Mouse (Mus musculus): ENCODE measurements around the gene Mllt10. TPM values are rescaled to one million over a fixed set of nuclear protein-coding genes. Genes with fewer than 3 reads are reported as not detected.
"Not testable (repeated sequence)": the region's sequence is repeated elsewhere in the genome, so short reads cannot be mapped to it uniquely, and the experiment has no call there.

The Mllt10 gene
- polyA plus RNA-seq, 1 experiment from 2014 or later: 70.2 TPM

DNA sequence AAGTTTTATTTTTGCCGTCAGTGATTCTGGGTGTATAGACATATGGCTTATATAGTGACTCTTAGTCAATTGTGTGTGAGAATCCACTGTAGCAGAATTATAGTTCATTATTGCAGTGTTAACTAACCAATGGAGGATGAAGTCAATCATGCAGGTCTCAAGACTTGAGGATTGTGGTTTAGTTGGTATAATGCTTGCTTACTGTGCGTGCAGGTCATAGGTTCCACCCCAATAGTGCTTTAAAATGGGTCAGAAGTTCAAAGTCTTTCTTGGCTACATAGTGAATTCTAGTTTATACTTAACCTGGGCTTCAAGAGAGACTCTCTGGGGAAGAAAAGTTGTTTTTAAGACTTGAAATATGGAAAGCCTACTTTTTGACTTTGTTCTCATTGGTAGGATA is 16.9 kb downstream of the Mllt10 start:
- no peak for DNase-seq (ENCODE audit: low spot score)

DNA sequence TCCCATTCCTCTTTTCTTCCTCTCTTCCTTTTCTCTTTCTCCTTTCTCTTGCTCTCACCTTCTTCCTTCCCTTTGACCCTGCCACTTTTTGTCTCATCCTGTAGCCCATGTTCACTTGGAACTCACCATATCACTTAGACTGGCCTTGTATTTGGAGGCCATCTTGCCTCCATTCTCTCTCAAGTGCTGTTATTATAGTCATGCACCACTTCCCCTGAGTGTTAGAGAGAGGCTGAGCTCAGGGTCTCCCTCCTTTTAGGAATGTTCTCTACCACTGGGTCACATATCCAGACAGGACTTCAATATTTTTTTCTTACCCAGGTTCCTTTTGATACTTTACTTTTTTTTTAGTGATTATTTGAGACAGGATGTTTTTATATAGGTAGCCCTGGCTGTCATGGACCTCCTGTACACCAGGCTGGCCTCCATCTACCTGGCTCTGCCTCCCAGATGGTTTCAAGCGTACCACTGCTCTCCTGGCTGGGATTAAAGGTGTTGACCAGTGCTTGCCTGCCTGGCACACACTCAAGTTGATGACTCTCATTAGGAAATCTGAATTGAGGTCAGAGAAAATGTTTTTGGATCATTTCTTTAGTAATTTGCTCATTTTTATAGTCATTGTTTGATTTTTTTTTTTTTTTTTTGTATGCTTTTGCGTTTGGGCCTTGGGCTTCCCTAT is 25.3 kb downstream of the Mllt10 start:
- no peak for DNase-seq (ENCODE audit: low spot score)

DNA sequence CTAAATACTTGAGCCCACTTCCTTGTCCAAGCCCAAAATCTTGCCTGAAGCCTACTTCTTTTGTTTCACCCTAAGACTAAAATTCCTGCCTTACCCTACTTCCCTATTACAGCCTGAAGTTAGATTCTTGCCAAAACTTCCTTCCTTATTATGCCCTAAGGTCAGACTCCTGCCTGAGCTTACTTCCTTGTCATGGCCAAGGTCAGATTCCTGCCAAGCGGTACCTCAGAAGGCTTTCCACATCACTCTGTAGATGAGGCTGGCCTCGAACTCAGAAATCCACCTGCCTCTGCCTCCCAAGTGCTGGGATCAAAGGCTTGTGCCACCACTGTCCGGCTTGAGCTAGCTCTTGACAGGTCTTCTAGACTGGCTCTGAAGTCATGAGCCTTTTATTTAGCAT is 32.7 kb downstream of the Mllt10 start:
- DNase-seq (ENCODE audit: low spot score): not testable (repeated sequence)

DNA sequence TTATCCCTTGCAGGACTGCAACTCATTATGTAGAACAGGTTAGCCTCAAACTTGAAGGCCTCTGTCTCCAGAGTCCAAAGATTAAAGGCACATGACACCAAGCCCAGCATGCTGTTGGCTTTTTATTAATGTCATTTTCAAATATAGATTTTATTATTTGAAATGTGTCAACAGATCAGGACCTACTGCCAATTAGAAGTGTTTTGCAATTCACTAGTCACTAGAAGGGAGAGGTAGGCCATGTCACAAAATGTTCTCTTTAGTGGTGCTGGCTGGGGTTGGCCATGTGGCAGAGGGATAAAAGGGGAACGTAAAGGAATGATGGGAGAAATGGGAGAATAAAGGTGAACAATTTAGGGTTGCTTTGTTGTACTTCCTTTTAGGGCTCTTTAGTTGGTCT is 38.8 kb downstream of the Mllt10 start:
- no peak for DNase-seq (ENCODE audit: low spot score)

DNA sequence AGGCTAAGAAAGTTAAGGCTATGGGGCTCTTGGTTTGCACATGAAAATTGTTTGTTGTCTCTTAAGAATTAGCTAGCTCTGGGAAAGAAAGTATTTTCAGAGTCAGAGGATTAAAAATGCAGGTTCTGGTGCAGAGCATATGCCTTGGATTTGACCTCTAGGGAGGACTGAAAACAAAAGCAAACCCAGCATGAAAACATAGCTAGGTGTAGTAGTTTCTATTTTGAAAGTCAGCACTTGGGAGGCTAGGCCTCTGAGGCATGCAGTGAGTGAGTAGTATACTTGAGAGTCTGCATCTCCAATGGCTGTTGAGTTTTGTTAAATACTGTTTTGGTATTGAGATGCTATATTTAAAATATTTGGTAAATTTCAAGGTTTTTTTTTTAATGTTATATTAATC is 39.3 kb downstream of the Mllt10 start:
- no peak for DNase-seq (ENCODE audit: low spot score)

DNA sequence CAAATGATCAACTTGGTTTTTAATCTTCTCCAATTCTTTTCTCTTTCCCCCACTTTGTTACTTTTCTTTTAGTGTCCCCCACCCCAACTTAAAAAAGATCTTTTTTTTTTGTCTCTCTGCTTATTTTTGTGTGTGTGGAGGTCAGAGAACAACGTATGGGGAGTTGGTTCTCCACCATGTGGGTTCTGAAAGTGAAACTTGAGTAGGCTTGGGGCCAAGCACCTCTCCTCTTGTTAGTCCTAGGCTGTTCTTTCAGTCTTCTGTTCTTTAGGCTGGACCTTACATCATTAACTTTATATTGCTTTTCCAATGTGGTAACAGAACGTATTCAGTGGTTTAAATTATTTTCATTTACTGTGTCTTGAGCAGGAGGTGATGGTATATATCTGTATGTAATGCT is 40.8 kb downstream of the Mllt10 start:
- DNase-seq (ENCODE audit: low spot score): no peak

DNA sequence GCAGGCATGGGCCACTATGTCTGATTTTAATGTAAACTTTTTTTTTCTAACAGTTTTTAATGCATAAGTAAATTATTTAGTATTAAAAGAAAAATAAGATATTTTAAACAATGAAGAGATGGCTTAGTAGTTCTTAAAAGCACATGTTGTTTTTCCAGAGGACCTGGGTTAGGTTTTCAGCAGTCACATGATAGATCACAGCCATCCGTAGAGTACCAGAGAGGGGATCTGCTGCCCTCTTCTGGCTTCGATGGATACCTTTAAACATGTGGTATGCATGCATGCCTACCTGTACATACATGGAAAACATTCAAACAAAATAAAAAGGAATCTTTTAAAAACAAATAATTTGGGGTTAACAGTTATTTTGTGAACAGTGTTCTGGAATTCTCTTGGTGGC is 45.9 kb downstream of the Mllt10 start:
- no peak for DNase-seq (ENCODE audit: low spot score)

DNA sequence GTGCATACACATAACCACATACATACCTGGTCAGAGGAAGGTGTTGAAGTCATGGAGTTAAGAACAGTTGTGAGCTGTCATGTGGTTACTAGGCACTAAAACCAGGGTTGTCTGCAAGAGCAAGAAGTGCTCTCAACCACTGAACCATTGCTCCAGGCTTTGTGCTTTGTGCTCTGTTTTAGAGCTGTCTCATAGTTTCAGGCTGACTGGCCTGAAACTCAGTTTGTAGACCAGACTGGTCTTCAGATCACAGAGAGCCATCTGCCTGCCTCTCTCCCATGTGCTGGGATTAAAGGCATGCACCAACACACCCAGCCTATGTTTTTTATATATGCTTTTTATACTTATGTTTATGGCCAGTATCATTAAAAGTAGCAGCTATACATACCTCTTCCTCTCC is 52.5 kb downstream of the Mllt10 start:
- no peak for DNase-seq (ENCODE audit: low spot score)

DNA sequence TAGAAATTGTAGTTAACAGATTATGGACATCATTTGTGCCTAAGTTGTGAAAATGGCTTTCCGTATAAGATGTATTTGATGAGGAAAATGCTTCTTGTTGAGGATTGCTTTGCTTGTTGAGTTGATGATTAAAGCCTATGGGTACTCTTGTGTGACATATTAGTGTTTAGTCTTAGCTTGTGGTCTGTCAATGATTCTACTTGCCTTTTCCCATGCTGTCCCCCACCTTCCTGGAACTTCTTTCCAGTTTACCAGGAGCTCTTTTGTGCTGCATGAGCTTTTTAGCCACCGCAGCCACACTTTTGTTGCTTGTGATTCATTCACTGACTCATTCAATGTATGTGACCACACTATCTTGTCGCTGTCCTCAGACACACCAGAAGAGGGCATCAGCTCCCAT is 53.2 kb downstream of the Mllt10 start:
- no peak for DNase-seq (ENCODE audit: low spot score)

DNA sequence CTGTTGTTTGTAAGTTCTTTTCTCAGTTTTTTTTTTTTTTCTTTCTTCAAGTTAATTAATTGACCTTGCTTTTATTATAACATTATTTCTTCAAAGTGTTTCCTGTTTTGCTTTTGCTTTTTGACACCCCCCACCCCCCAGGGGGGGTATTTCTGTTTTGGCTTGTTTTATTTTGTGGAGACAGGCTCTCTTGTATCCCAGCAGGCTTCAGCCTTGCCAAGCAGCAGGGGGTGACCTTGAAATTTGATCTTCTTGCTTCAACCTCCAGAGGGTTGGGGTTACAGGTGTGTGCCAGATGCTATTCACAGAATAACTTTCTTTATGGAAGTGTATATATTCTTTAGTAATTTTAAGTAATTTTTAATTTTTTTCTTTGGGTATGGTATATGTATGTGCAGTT is 56.4 kb downstream of the Mllt10 start:
- DNase-seq (ENCODE audit: low spot score): no peak

DNA sequence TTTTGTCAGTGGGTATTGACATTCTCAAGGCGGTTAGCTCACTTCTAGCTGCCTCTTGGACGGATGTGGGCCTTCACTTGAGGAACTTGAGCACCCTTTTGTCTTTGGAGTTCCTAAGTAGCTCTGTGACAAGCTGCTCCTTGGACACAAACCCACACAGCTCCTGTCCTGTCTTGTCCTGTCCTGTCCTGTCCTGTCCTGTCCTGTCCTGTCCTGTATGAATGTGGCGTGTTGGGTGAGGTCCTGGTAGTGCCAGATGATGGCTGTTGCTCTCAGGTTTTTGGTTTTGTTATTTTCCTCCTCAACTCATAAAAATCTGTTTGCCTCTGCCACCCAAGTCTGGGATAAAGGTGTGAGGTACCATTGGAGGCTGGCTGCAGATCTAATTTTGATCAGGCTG is 61.4 kb downstream of the Mllt10 start:
- DNase-seq (ENCODE audit: low spot score): no peak

DNA sequence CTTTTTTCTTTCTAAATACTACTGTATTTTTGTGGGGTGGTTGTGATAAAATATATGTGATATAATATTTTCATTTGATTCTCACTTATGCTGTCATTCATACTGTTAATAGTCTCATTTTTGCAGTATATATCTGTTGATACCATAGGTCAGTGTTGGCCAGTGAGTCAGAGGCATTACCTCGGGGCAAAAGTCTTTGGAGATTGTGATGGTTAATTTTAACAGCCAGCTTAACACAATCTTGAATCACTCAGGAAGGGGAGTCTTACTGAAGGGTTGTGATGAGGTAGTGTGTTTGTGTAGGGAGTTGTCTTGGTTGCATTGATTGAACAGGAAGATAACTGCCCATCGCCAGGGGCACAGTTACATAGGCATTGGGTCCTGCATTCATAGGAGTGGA is 83.1 kb downstream of the Mllt10 start:
- DNase-seq (ENCODE audit: low spot score): no peak

DNA sequence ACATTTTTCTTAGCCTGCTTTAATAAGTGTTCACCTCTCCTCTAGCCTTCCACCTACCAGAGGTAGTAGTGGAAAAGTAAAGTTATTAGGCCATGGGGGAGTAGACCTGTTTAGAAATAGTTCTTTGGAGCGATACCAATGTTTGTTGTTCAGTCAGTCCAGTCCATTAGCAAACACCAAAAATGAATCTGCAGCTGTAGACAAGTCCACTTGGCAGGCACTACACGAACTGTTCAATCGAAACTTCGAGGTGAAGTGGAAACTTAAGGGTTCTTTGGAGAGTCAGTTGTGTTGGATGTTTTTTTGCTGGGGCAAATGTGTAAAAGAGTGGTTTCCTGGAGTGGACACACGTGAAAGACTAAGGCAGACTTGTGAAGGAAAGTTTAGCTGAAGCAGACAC is 84.6 kb downstream of the Mllt10 start:
- DNase-seq (ENCODE audit: low spot score): no peak

DNA sequence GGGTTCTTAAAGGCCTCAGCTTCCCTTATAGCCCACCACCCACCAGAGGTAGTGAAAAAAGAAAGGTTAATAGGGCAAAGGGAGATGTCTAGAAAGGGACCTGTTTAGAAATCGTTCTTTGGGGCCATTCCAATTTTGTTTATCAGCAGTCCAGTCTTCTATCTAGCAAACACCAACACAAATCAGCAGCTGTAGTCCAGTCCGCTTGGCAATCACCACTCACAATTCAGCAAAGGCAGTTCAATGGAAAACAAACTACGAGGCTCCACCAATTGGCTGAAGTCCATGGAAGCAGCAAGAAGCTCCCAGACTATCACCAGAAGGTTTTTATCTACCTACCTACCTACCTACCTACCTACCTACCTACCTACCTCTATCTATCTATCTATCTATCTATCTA is 101.1 kb downstream of the Mllt10 start:
- no peak for DNase-seq (ENCODE audit: low spot score)

DNA sequence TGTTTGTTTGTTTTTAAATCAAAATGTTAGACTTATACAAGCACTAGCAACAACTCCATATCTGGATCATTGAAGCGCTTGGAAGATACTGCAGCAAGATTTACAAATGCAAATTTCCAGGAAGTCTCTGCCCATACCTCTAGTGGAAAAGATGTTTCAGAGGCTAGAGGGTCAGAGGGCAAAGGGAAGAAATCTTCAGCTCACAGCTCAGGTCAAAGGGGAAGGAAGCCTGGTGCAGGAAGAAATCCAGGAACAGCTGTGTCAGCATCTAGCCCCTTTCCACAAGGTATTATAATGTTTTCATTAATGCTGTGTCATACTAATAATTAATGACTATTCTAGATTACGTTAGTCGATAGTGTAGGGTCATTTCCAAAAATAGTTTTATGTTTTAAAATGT is 104.4 kb downstream of the Mllt10 start:
- DNase-seq (ENCODE audit: low spot score): no peak

DNA sequence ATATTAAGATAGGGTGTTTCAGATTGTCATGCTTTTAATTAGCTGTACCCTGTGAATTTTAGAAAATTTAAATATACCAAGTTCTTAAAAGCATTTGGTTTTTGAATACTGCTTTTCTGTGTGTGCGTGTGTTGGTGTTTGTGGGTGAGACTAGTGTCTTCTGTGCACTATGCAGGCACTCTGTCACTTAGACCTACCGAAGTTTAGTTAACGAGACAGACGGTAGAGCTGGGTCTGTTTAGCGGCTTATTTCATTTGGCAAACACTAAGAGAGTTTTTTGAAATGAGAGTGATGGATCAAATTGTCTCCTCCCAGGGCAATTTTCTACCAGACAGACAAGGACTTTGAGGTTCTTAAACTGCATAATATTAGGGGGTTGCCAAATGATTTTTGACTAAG is 106.0 kb downstream of the Mllt10 start:
- no peak for DNase-seq (ENCODE audit: low spot score)

DNA sequence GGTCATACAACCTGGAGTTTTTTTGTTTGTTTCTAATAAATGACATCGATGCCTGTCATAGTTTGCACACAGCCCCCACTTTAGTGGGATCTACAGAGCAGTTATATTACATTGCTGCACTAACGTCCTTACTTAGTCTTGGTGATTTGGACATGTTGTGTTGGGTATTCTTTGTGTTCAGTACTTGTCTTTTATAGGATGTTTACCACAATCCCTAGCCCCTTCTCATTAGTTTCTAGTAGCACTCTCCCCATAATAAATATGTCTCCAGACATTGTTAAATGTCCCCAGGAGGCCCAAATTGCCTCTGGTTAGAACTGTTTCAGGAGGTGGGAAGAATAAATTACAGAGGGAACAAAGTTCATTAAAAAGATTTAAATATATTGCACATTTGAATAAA is 110.5 kb downstream of the Mllt10 start:
- no peak for DNase-seq (ENCODE audit: low spot score)

DNA sequence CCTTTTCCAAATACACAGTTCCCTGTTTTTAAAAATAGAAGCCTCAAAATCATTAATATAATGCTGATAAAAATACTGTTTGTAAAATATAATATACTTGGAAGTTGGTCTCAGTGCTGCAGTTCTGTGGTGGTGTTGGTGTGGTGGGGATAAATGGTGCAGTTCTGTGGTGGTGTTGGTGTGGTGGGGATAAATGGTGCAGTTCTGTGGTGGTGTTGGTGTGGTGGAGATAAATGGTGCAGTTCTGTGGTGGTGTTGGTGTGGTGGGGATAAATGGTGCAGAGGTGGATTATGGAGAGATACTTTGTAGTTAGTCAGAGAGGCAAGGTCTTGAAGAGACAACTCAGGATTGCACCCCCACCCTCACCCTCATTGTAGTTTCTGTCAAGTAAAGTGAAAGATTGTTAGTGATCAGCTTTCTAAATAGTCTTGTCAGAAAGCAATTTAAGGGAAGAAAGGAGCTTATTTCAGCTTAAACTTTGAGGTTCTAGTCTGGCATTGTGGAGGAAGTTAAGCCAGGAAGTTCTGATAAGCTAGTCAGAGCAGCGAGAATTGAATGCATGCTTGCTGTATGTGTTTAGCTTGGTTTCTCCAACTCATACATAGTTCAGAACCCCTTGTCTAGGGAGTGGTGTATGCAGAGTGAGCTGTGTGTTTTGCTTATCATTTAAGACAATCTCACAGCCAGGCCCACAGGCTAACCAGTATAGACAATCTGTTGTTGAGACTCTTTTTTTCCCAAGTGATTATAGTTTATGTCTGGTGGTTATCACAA is 114.3 kb downstream of the Mllt10 start:
- DNase-seq (ENCODE audit: low spot score): no peak

DNA sequence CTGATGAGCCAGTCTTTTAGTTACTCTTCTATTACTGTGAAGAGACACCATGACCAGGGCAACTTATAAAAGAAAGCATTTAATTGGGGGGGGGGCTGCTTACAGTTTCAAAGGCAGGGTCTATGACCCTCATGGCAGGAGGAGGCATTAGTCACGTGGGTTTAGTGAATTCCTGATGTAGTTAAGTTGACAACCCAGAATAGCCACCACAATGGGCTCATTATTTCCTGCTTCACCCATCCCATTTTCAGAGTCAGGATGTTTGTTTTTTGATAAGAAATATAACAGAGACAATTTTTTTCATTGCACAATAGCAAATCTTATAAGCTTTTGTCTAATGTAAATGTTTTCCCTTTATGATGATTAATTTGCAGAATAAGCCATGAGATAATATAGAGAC is 120.2 kb downstream of the Mllt10 start:
- DNase-seq (ENCODE audit: low spot score): no peak

DNA sequence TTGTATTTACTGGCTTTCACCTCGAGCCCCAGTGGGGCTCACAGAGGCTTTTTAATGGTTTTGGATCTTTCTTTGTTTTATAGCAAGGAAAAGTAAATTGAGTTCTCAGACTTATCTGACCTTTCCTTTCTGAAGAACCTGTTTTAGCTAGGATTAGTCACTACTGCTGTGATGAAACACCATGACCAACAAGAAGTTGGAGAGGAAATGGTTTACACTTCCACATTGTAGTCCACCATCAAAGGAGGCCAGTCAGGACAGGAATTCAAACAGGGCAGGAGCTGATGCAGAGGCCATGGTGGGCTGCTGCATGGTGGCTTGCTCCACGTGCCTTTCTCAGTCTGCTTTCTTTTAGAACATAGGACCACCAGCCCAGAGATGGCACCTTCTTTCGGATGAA is 121.2 kb downstream of the Mllt10 start:
- DNase-seq (ENCODE audit: low spot score): no peak

DNA sequence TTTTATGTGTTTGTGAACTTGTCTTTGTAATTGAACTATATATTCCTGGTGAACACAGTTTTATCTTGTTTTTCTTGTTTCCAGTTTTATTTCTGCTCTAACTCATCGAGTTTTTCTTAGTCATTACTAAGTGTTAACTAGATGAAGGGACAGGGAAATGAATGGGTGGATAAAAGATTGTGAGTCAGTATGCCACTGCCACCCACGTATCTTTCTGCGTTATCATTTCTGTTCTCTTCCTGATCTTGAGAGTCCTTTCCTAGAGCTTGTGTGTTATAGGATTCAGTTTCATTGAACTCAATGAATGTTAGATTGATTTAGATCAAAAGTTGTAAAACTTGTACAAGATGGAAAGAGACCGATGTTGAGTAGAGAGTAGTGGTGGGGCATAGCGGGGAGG is 125.3 kb downstream of the Mllt10 start:
- no peak for DNase-seq (ENCODE audit: low spot score)

DNA sequence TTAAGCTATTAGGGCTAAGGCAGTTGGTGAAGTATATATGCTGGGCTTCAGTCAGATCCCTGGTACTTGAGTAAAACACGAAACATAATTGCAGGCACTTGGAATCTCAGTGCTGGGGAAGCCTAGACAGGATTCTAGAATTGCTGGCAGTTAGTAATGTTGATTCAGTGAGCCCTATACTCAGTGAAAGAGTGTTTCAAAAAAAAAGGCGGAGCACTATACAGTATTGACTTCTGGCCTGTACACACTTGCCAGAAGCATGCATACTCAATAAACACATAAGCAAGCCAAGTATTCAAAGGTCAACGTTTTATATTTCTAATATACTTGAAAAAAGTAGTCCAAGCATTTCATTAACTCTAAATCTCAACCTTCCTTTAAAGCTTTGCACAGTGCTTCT is 126.6 kb downstream of the Mllt10 start:
- no peak for DNase-seq (ENCODE audit: low spot score)

DNA sequence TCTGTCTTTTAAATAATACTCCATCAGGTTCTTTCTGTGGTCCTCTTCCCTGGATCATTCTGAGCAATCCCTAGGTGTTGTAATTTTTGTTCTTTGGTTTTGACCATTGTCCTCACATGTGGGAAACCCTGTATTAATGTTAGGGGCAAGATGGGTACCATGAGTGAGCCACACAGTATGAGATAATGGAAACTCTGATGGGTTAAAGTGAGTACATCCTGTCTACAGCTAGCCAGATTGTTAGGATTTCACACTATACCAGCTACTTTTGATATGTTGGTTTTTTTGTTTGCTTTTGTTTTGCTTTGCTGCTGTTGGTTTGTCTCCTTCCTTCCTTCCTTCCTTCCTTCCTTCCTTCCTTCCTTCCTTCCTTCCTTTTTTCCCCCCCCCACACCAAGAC is 128.0 kb downstream of the Mllt10 start:
- no peak for DNase-seq (ENCODE audit: low spot score)
